Mouse (Mus musculus) naive thymus-derived CD4-positive, alpha-beta T cell, adult 2 months (primary cell): ENCODE data around the gene Gstcd.

Source experiments
- DNase-seq: peaks from one replicate; pipeline ENCODE4 v3.0.0-alpha.2; 2011; ENCODE audit warnings: low read depth

Gstcd gene

GRCm38 (mm10) chr3:132940181-132940990, 151.4 kb downstream of the Gstcd start:
- no peak for DNase-seq

- DNase-seq, result no peak
Measured at GRCm38 (mm10) chr3:132939006-132939405, 152.8 kb downstream of the Gstcd start.

- no peak for DNase-seq
Measured at GRCm38 (mm10) chr3:132934649-132935048, 157.2 kb downstream of the Gstcd start.
